Mouse (Mus musculus) lung, adult 2 months (tissue): Measurements from ENCODE around the gene Urgcp.
A peak's percentile ranks its signal among the peaks of the same experiment; 100 is the strongest.

Source experiments
- CTCF ChIP-seq: fragments of 200-500 bp; IDR thresholded peaks from 2 replicates; pipeline ENCODE4 v1.5.1; 2011; ENCODE audit warnings: mild to moderate bottlenecking, low read length, control low read depth; ENCODE audit not compliant: insufficient read depth
- POLR2A ChIP-seq: fragments of 200-500 bp; IDR thresholded peaks from 2 replicates; pipeline ENCODE4 v1.6.1; 2011; ENCODE audit warnings: low read depth, mild to moderate bottlenecking, control low read depth, low read length, borderline replicate concordance; ENCODE audit errors: extremely low read depth

DNA sequence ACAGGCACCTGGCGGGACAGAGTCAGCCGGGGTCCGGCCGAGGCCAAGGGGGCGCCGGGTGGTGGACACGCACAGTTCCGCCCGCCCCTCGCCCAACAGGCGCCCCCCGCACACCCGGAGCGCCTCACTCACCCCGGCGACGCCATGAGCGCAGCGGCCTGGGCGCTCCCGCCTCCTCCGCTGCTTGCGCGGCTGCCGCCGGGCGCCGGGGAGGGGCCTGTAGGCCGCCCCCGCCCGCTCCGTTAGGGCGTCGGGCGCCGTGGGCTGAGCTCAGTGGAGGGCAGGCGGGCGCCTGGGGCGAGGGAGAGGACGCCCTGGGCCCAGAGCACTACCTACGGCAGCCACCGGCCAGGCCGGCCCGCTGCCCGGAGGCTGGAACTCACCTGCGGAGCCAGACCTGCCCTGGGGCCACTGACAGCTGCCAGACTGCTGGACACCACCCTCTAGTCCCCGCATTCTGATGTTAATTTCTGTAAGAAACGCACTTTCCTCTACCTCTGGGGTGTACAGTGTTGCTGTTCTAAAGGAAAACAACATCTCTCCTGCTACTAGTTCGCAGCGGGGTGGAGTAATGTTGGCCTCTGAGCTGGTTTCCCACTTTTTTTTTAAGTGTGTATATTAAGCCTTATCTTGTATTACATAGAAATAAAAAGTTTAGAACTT lies 21.1 kb downstream of the Urgcp start:
- TF ChIP-seq POLR2A: peak; percentile 74; the same call in 1 of the 2 replicates
- TF ChIP-seq CTCF: no peak
